In genomic region chrX:11250155-11250554, GRCm38 (mm10) we compare ENCODE assay signal across 21 mouse cellular contexts. TPM values are rescaled to one million over a fixed set of nuclear protein-coding genes. Genes with fewer than 3 reads are reported as not detected.
DNase-seq lines count a peak whose midpoint lies in the region; ATAC-seq lines count a peak whose summit lies in the region.
"Had no signal": no experiment of that assay in that cellular context is flagged by ENCODE, and none has a peak within 500 bp of the region (broad histone marks: within the 10 kb centered on the region; RNA-seq: fewer than 3 reads in every experiment).

No protein-coding gene starts in this region.

- peaks cover 92% of the 10 kb centered on the region for H3K27me3 ChIP-seq in forebrain, embryonic 10.5 days (ENCODE audit: poor library complexity, severe bottlenecking)
- H3K27me3 ChIP-seq in forebrain, embryonic 12.5 days = 0 out of 2 replicates have a peak, but pooled peaks cover 6% of the 10 kb centered on the region
- H3K27me3 ChIP-seq in midbrain, embryonic 12.5 days = no peaks in the 10 kb centered on the region; the same call in 1 of the 2 replicates
- no peaks in the 10 kb centered on the region for H3K27me3 ChIP-seq in midbrain, embryonic 11.5 days (ENCODE audit: control insufficient read depth, insufficient read depth, low read length)
- H3K27me3 ChIP-seq in forebrain, embryonic 14.5 days (replicated peaks; ENCODE audit: control insufficient read depth, insufficient read depth, low read length) = no peaks in the 10 kb centered on the region
- H3K27me3 ChIP-seq: liver, embryonic 12.5 days; lung, embryonic 15.5 days; stomach, embryonic 15.5 days had no signal

- H3K4me1 ChIP-seq in forebrain, embryonic 10.5 days = peaks cover 23% of the 10 kb centered on the region
- H3K4me1 ChIP-seq in forebrain, embryonic 12.5 days = peaks cover 4% of the 10 kb centered on the region; the same call in 1 of the 2 replicates
- H3K4me1 ChIP-seq in midbrain, embryonic 12.5 days = 0 out of 2 replicates have a peak, but pooled peaks cover 4% of the 10 kb centered on the region
- no peaks in the 10 kb centered on the region for H3K4me1 ChIP-seq in midbrain, embryonic 11.5 days (ENCODE audit: control insufficient read depth, insufficient read depth, low read length)
- peaks cover 2% of the 10 kb centered on the region; the same call in 1 of the 2 replicates for H3K4me1 ChIP-seq in forebrain, embryonic 14.5 days (ENCODE audit: control insufficient read depth, insufficient read depth, low read length)
- H3K4me1 ChIP-seq: liver, embryonic 12.5 days had no signal

- peak; percentile 15 for DNase-seq in forebrain, embryonic 10.5 days (ENCODE audit: extremely low spot score, low spot score)
- DNase-seq in midbrain, embryonic 11.5 days (ENCODE audit: low spot score, missing footprints) = no peak
- DNase-seq in forebrain, embryonic 14.5 days (ENCODE audit: low spot score) = peak; percentile 35
- peak; percentile 6 for DNase-seq in retina, adult 2 months (ENCODE audit: low read depth, low spot score)
- DNase-seq in spleen, postnatal 10 days (ENCODE audit: low spot score in 2 of 2) = no peak
- DNase-seq in spleen, adult 12 weeks (ENCODE audit: low spot score) = no peak
- DNase-seq: cerebellum, adult 11-12 months; heart, postnatal 36 days; kidney, adult 11 months; thymus, postnatal 4 days had no signal

- no peak overlapping the region for H3K4me3 ChIP-seq in forebrain, embryonic 10.5 days
- H3K4me3 ChIP-seq in forebrain, embryonic 12.5 days (replicated peaks) = no peak overlapping the region
- H3K4me3 ChIP-seq in midbrain, embryonic 12.5 days = no peak overlapping the region
- no peak overlapping the region for H3K4me3 ChIP-seq in midbrain, embryonic 11.5 days (ENCODE audit: low read depth, low read length)
- no peak overlapping the region for H3K4me3 ChIP-seq in forebrain, embryonic 14.5 days (ENCODE audit: low read depth, low read length)
- H3K4me3 ChIP-seq: layer of hippocampus, adult 2 months; limb, embryonic 10.5 days; liver, embryonic 12.5 days; lung, embryonic 15.5 days; megakaryocyte, embryonic 14.5 days; stomach, embryonic 15.5 days had no signal

- no peak overlapping the region for H3K4me2 ChIP-seq in forebrain, embryonic 12.5 days
- H3K4me2 ChIP-seq in midbrain, embryonic 12.5 days (replicated peaks) = peak overlapping the region; percentile 15; the same call in 1 of the 2 replicates
- H3K4me2 ChIP-seq in midbrain, embryonic 11.5 days = no peak overlapping the region
- H3K4me2 ChIP-seq in forebrain, embryonic 14.5 days (ENCODE audit: low read length) = peak overlapping the region; percentile 9; the same call in 1 of the 2 replicates
- H3K4me2 ChIP-seq: heart, embryonic 11.5 days; liver, embryonic 12.5 days; lung, embryonic 15.5 days; stomach, embryonic 15.5 days had no signal

- no peaks in the 10 kb centered on the region for H3K36me3 ChIP-seq in forebrain, embryonic 10.5 days (replicated peaks)
- no peaks in the 10 kb centered on the region for H3K36me3 ChIP-seq in forebrain, embryonic 12.5 days (replicated peaks)
- H3K36me3 ChIP-seq in midbrain, embryonic 12.5 days = no peaks in the 10 kb centered on the region
- no peaks in the 10 kb centered on the region for H3K36me3 ChIP-seq in midbrain, embryonic 11.5 days (ENCODE audit: control insufficient read depth, insufficient read depth, low read length)
- no peaks in the 10 kb centered on the region for H3K36me3 ChIP-seq in forebrain, embryonic 14.5 days (ENCODE audit: control insufficient read depth, insufficient read depth, low read length)
- H3K36me3 ChIP-seq: limb, embryonic 10.5 days; liver, embryonic 12.5 days; lung, embryonic 15.5 days; stomach, embryonic 15.5 days had no signal

- no peak overlapping the region for H3K27ac ChIP-seq in forebrain, embryonic 10.5 days
- H3K27ac ChIP-seq in forebrain, embryonic 12.5 days = no peak overlapping the region
- no peak overlapping the region for H3K27ac ChIP-seq in midbrain, embryonic 12.5 days (replicated peaks)
- no peak overlapping the region for H3K27ac ChIP-seq in midbrain, embryonic 11.5 days (ENCODE audit: low read depth, low read length)
- no peak overlapping the region for H3K27ac ChIP-seq in forebrain, embryonic 14.5 days (ENCODE audit: low read depth, low read length)
- H3K27ac ChIP-seq: layer of hippocampus, adult 2 months; limb, embryonic 10.5 days; liver, embryonic 12.5 days; lung, embryonic 15.5 days; stomach, embryonic 15.5 days had no signal

- H3K9me3 ChIP-seq in forebrain, embryonic 10.5 days = no peaks in the 10 kb centered on the region
- H3K9me3 ChIP-seq in forebrain, embryonic 12.5 days = no peaks in the 10 kb centered on the region
- no peaks in the 10 kb centered on the region for H3K9me3 ChIP-seq in midbrain, embryonic 12.5 days
- H3K9me3 ChIP-seq in midbrain, embryonic 11.5 days (ENCODE audit: control insufficient read depth, low read length) = no peaks in the 10 kb centered on the region
- no peaks in the 10 kb centered on the region for H3K9me3 ChIP-seq in forebrain, embryonic 14.5 days (replicated peaks; ENCODE audit: control insufficient read depth, low read length)
- H3K9me3 ChIP-seq: limb, embryonic 10.5 days; liver, embryonic 12.5 days; lung, embryonic 15.5 days; megakaryocyte, embryonic 14.5 days; stomach, embryonic 15.5 days had no signal

- no peak for ATAC-seq in forebrain, embryonic 12.5 days (ENCODE audit: low FRiP score)
- no peak for ATAC-seq in midbrain, embryonic 12.5 days (ENCODE audit: low FRiP score, low read depth)
- ATAC-seq in midbrain, embryonic 11.5 days (ENCODE audit: low FRiP score) = no peak
- ATAC-seq in forebrain, embryonic 14.5 days = peak; percentile 40; the same call in 1 of the 2 replicates
- ATAC-seq: liver, embryonic 12.5 days had no signal

- no peak overlapping the region for H3K9ac ChIP-seq in forebrain, embryonic 12.5 days
- H3K9ac ChIP-seq in midbrain, embryonic 12.5 days (replicated peaks) = no peak overlapping the region
- H3K9ac ChIP-seq in midbrain, embryonic 11.5 days (ENCODE audit: low read length) = no peak overlapping the region
- H3K9ac ChIP-seq in forebrain, embryonic 14.5 days (ENCODE audit: low read length) = no peak overlapping the region
- H3K9ac ChIP-seq: liver, embryonic 12.5 days; lung, embryonic 15.5 days; stomach, embryonic 15.5 days had no signal

- WGBS in forebrain, embryonic 10.5 days = 21% methylated on average over 12 of the region's 12 CpGs
- WGBS in forebrain, embryonic 12.5 days = 22% methylated on average over 12 of the region's 12 CpGs
- 34% methylated on average over 12 of the region's 12 CpGs for WGBS in midbrain, embryonic 12.5 days
- WGBS in midbrain, embryonic 11.5 days = 20% methylated on average over 12 of the region's 12 CpGs
- 39% methylated on average over 12 of the region's 12 CpGs for WGBS in forebrain, embryonic 14.5 days

RNA-seq across cellular contexts. Expression of gene H2al1a, which starts 48.9 kb away (rescaled TPM):
- not detected in 2 replicates for polyA plus RNA-seq in forebrain, embryonic 10.5 days (2016; fragmentation: Nextera tagmentation; extraction: Ambion mirVana)
- polyA plus RNA-seq in forebrain, embryonic 12.5 days (2016; fragmentation: Nextera tagmentation; extraction: Ambion mirVana) = not detected in 2 replicates
- not detected in 2 replicates for polyA plus RNA-seq in midbrain, embryonic 12.5 days (2016; fragmentation: Nextera tagmentation; extraction: Ambion mirVana)
- polyA plus RNA-seq in midbrain, embryonic 11.5 days (2014; fragmentation: Nextera tagmentation; extraction: Ambion mirVana) = not detected in 2 replicates
- not detected in 2 replicates for polyA plus RNA-seq in forebrain, embryonic 14.5 days (2014; fragmentation: Nextera tagmentation; extraction: Ambion mirVana)
- polyA plus RNA-seq: cortical plate, adult 2 months; heart, embryonic 11.5 days; limb, embryonic 10.5 days; liver, embryonic 12.5 days; lung, embryonic 15.5 days; small intestine, adult 2 months; stomach, embryonic 15.5 days had no signal

RNA-seq across cellular contexts. Expression of gene H2al1b, which starts 52.1 kb away (rescaled TPM):
- not detected in 2 replicates for polyA plus RNA-seq in forebrain, embryonic 10.5 days (2016; fragmentation: Nextera tagmentation; extraction: Ambion mirVana)
- polyA plus RNA-seq in forebrain, embryonic 12.5 days (2016; fragmentation: Nextera tagmentation; extraction: Ambion mirVana) = not detected in 2 replicates
- polyA plus RNA-seq in midbrain, embryonic 12.5 days (2016; fragmentation: Nextera tagmentation; extraction: Ambion mirVana) = not detected in 2 replicates
- polyA plus RNA-seq in midbrain, embryonic 11.5 days (2014; fragmentation: Nextera tagmentation; extraction: Ambion mirVana) = not detected in 2 replicates
- not detected in 2 replicates for polyA plus RNA-seq in forebrain, embryonic 14.5 days (2014; fragmentation: Nextera tagmentation; extraction: Ambion mirVana)
- polyA plus RNA-seq: cortical plate, adult 2 months; heart, embryonic 11.5 days; limb, embryonic 10.5 days; liver, embryonic 12.5 days; lung, embryonic 15.5 days; small intestine, adult 2 months; stomach, embryonic 15.5 days had no signal

RNA-seq across cellular contexts. Expression of gene H2al1c, which starts 55.3 kb away (rescaled TPM):
- not detected in 2 replicates for polyA plus RNA-seq in forebrain, embryonic 10.5 days (2016; fragmentation: Nextera tagmentation; extraction: Ambion mirVana)
- not detected in 2 replicates for polyA plus RNA-seq in forebrain, embryonic 12.5 days (2016; fragmentation: Nextera tagmentation; extraction: Ambion mirVana)
- polyA plus RNA-seq in midbrain, embryonic 12.5 days (2016; fragmentation: Nextera tagmentation; extraction: Ambion mirVana) = not detected in 2 replicates
- polyA plus RNA-seq in midbrain, embryonic 11.5 days (2014; fragmentation: Nextera tagmentation; extraction: Ambion mirVana) = not detected in 2 replicates
- not detected in 2 replicates for polyA plus RNA-seq in forebrain, embryonic 14.5 days (2014; fragmentation: Nextera tagmentation; extraction: Ambion mirVana)
- polyA plus RNA-seq: cortical plate, adult 2 months; heart, embryonic 11.5 days; limb, embryonic 10.5 days; liver, embryonic 12.5 days; lung, embryonic 15.5 days; small intestine, adult 2 months; stomach, embryonic 15.5 days had no signal

RNA-seq across cellular contexts. Expression of gene H2al1d, which starts 58.5 kb away (rescaled TPM):
- not detected in 2 replicates for polyA plus RNA-seq in forebrain, embryonic 10.5 days (2016; fragmentation: Nextera tagmentation; extraction: Ambion mirVana)
- polyA plus RNA-seq in forebrain, embryonic 12.5 days (2016; fragmentation: Nextera tagmentation; extraction: Ambion mirVana) = not detected in 2 replicates
- polyA plus RNA-seq in midbrain, embryonic 12.5 days (2016; fragmentation: Nextera tagmentation; extraction: Ambion mirVana) = not detected in 2 replicates
- polyA plus RNA-seq in midbrain, embryonic 11.5 days (2014; fragmentation: Nextera tagmentation; extraction: Ambion mirVana) = not detected in 2 replicates
- polyA plus RNA-seq in forebrain, embryonic 14.5 days (2014; fragmentation: Nextera tagmentation; extraction: Ambion mirVana) = not detected in 2 replicates
- polyA plus RNA-seq: cortical plate, adult 2 months; heart, embryonic 11.5 days; limb, embryonic 10.5 days; liver, embryonic 12.5 days; lung, embryonic 15.5 days; small intestine, adult 2 months; stomach, embryonic 15.5 days had no signal

Comparison
In these comparisons a context has a peak if more than half of its experiments do, and no peak if none do; other contexts are left out.
1. H3K4me2 ChIP-seq: peak in midbrain, embryonic 12.5 days (single experiment) and forebrain, embryonic 14.5 days (single experiment); none in forebrain, embryonic 12.5 days (single experiment) and midbrain, embryonic 11.5 days (single experiment).
2. DNase-seq: peak in forebrain, embryonic 10.5 days (single experiment), forebrain, embryonic 14.5 days (single experiment) and retina, adult 2 months (single experiment); none in midbrain, embryonic 11.5 days (single experiment), spleen, postnatal 10 days (0 of 2) and spleen, adult 12 weeks (single experiment).